In genomic region chr2:140769473-140769872, GRCm38 (mm10) we compare ENCODE assay signal across 35 mouse cellular contexts.
"Had no signal": no experiment of that assay in that cellular context is flagged by ENCODE, and none has a peak within 500 bp of the region (broad histone marks: within the 10 kb centered on the region; RNA-seq: fewer than 3 reads in every experiment).

No protein-coding gene starts in this region.

- ATAC-seq: hindbrain, embryonic 16.5 days; hindbrain, postnatal 0 days; inflammation-experienced regulatory T-cells, adult 6 months; intestine, embryonic 15.5 days; intestine, embryonic 16.5 days; intestine, postnatal 0 days had no signal

- H3K9me3 ChIP-seq: heart, embryonic 10.5 days; heart, embryonic 12.5 days; heart, embryonic 13.5 days; heart, embryonic 15.5 days; hindbrain, embryonic 10.5 days; hindbrain, embryonic 12.5 days; hindbrain, embryonic 13.5 days; hindbrain, embryonic 15.5 days; intestine, embryonic 15.5 days; kidney, embryonic 15.5 days had no signal

- H3K36me3 ChIP-seq: heart, embryonic 10.5 days; heart, embryonic 12.5 days; heart, embryonic 13.5 days; heart, embryonic 15.5 days; hindbrain, embryonic 10.5 days; hindbrain, embryonic 12.5 days; hindbrain, embryonic 13.5 days; hindbrain, embryonic 15.5 days; intestine, embryonic 15.5 days; kidney, embryonic 15.5 days had no signal

- DNase-seq: heart, adult 2 months; heart, postnatal 10 days; heart, postnatal 14 days; heart, postnatal 36 days; heart, postnatal 4 days; kidney, adult 18-20 months; kidney, adult 2 months; kidney, adult 8-10 months; kidney, adult 9 months; kidney, postnatal 10 days; kidney, postnatal 14 days; kidney, postnatal 25 days; kidney, postnatal 36 days; kidney, postnatal 4 days; layer of hippocampus, adult 9-11 months; layer of hippocampus, postnatal 36 days had no signal

- H3K4me3 ChIP-seq: heart, adult 2 months; heart, embryonic 10.5 days; heart, embryonic 12.5 days; heart, embryonic 13.5 days; heart, embryonic 15.5 days; hindbrain, embryonic 10.5 days; hindbrain, embryonic 12.5 days; hindbrain, embryonic 13.5 days; hindbrain, embryonic 15.5 days; intestine, embryonic 15.5 days; kidney, embryonic 15.5 days; layer of hippocampus, adult 2 months had no signal

- H3K27ac ChIP-seq: heart, adult 2 months; heart, embryonic 10.5 days; heart, embryonic 13.5 days; heart, embryonic 15.5 days; hindbrain, embryonic 12.5 days; hindbrain, embryonic 13.5 days; hindbrain, embryonic 14.5 days; hindbrain, embryonic 15.5 days; hindbrain, postnatal 0 days; intestine, embryonic 15.5 days; kidney, embryonic 15.5 days; kidney, postnatal 0 days; layer of hippocampus, adult 2 months had no signal

- H3K4me1 ChIP-seq: heart, embryonic 10.5 days; heart, embryonic 12.5 days; heart, embryonic 13.5 days; heart, embryonic 15.5 days; hindbrain, embryonic 12.5 days; hindbrain, embryonic 13.5 days; hindbrain, embryonic 15.5 days; intestine, embryonic 15.5 days; kidney, embryonic 15.5 days had no signal

- H3K27me3 ChIP-seq: heart, embryonic 12.5 days; heart, embryonic 13.5 days; heart, embryonic 15.5 days; hindbrain, embryonic 12.5 days; hindbrain, embryonic 13.5 days; hindbrain, embryonic 15.5 days; intestine, embryonic 15.5 days; kidney, embryonic 15.5 days had no signal

- H3K9ac ChIP-seq: heart, embryonic 12.5 days; heart, embryonic 13.5 days; heart, embryonic 15.5 days; hindbrain, embryonic 12.5 days; hindbrain, embryonic 13.5 days; hindbrain, embryonic 14.5 days; hindbrain, embryonic 15.5 days; intestine, embryonic 15.5 days; kidney, embryonic 15.5 days had no signal

- H3K4me2 ChIP-seq: heart, embryonic 11.5 days; heart, embryonic 12.5 days; heart, embryonic 13.5 days; heart, embryonic 15.5 days; hindbrain, embryonic 12.5 days; hindbrain, embryonic 13.5 days; hindbrain, embryonic 14.5 days; hindbrain, embryonic 15.5 days; intestine, embryonic 15.5 days; kidney, embryonic 15.5 days had no signal
